Mouse (Mus musculus): ENCODE measurements around the gene Prp2. TPM values are rescaled to one million over a fixed set of nuclear protein-coding genes. Genes with fewer than 3 reads are reported as not detected.
"Not testable (repeated sequence)": the region's sequence is repeated elsewhere in the genome, so short reads cannot be mapped to it uniquely, and the experiment has no call there.

Prp2 gene
- not detected in 2 replicates for polyA plus RNA-seq (2012; ENCODE audit: insufficient read depth, insufficient read length, missing spikeins)

DNA sequence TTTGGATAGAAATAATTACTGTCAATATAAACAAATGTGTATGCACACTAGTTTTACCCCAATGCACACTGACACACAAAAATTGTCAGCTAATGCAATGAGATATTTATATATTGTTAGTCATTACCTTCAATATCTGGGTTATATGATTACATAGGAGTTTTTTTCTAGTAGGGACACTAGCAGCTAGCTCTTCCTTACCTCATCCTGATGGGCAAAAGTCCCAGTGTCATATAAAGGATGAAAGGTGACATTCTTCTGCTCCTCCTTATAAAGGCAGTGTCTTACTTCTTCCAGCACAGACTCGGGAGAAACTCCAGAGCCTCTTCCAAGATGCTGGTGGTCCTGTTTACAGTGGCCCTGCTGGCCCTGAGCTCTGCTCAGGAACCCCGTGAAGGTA, at the start of gene Prp2:
Gene Prp2, plus strand, starts transcription at position 301 of the 400 bp plus-strand sequence.
- not testable (repeated sequence) for H3K4me1 ChIP-seq (ENCODE audit: control insufficient read depth, insufficient read depth, low read length); H3K27ac ChIP-seq (ENCODE audit: insufficient read depth, low read depth, low read length); H3K4me3 ChIP-seq (ENCODE audit: insufficient read depth, low read length)

DNA sequence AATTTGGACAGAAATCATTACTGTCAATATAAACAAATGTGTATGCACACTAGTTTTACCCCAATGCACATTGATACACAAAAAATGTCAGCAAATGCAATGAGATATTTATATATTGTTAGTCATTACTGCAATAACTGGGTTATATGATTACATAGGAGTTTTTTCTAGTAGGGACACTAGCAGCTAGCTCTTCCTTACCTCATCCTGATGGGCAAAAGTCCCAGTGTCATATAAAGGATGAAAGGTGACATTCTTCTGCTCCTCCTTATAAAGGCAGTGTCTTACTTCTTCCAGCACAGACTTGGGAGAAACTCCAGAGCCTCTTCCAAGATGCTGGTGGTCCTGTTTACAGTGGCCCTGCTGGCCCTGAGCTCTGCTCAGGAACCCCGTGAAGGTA, 26.2 kb upstream of the Prp2 start, which contains the start of gene Prh1:
Gene Prh1, plus strand, starts transcription at position 301 of the 400 bp plus-strand sequence.
- H3K27ac ChIP-seq (ENCODE audit: insufficient read depth, low read depth, low read length); H3K4me1 ChIP-seq (ENCODE audit: control insufficient read depth, insufficient read depth, low read length); H3K4me3 ChIP-seq (ENCODE audit: insufficient read depth, low read length): not testable (repeated sequence)

DNA sequence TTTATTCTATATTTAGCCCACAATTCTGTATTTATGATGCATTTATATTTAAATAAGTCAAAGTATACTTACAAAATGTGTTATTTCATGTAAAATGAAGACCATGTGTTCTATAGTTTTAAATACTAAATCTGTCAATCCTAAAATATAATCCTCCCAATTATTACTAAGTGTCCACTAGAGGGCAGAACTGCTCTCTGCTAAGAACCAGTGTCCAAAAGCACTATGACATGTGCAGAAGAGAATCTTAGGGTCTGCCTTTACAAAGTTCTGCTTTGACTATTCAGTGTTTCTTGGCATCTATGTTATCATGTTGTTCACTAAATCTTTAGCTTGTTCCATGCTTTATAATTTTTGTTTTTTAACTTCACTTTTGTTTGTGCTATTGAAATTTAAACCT, 53.7 kb downstream of the Prp2 start:
- TF ChIP-seq CTCF (IDR thresholded peaks at IDR 0.05; ENCODE audit: low read depth, low read length) (no peak), POLR2A (IDR thresholded peaks at IDR 0.05; ENCODE audit: borderline replicate concordance, low read depth, low read length) (no peak)
- Histone ChIP-seq H3K27ac (ENCODE audit: insufficient read depth, low read depth, low read length) (no peak overlapping the region), H3K4me3 (ENCODE audit: insufficient read depth, low read length) (no peak overlapping the region), H3K4me1 (ENCODE audit: control insufficient read depth, insufficient read depth, low read length) (no peaks in the 10 kb centered on the region)

Other genes starting within 250 kb of the Prp2 start
- gene Gm8882, start 231.8 kb upstream of the Prp2 start, polyA plus RNA-seq (2012; ENCODE audit: insufficient read depth, insufficient read length, missing spikeins) = not detected in 2 replicates
- gene Prh1, start 26.1 kb upstream of the Prp2 start, polyA plus RNA-seq (2012; ENCODE audit: insufficient read depth, insufficient read length, missing spikeins) = not detected in 2 replicates
- not detected in 2 replicates for gene A630073D07Rik, start 55.6 kb downstream of the Prp2 start, polyA plus RNA-seq (2012; ENCODE audit: insufficient read depth, insufficient read length, missing spikeins)
- not detected in 2 replicates for gene Tas2r120, start 61.0 kb downstream of the Prp2 start, polyA plus RNA-seq (2012; ENCODE audit: insufficient read depth, insufficient read length, missing spikeins)
- not detected in 2 replicates for gene Tas2r121, start 105.1 kb downstream of the Prp2 start, polyA plus RNA-seq (2012; ENCODE audit: insufficient read depth, insufficient read length, missing spikeins)
- gene Tas2r122, start 116.0 kb downstream of the Prp2 start, polyA plus RNA-seq (2012; ENCODE audit: insufficient read depth, insufficient read length, missing spikeins) = not detected in 2 replicates
- gene Tas2r115, start 142.1 kb downstream of the Prp2 start, polyA plus RNA-seq (2012; ENCODE audit: insufficient read depth, insufficient read length, missing spikeins) = not detected in 2 replicates
- gene Tas2r124, start 158.8 kb downstream of the Prp2 start, polyA plus RNA-seq (2012; ENCODE audit: insufficient read depth, insufficient read length, missing spikeins) = not detected in 2 replicates
- not detected in 2 replicates for gene Tas2r102, start 166.2 kb downstream of the Prp2 start, polyA plus RNA-seq (2012; ENCODE audit: insufficient read depth, insufficient read length, missing spikeins)
- gene Tas2r136, start 182.2 kb downstream of the Prp2 start, polyA plus RNA-seq (2012; ENCODE audit: insufficient read depth, insufficient read length, missing spikeins) = not detected in 2 replicates
- not detected in 2 replicates for gene Tas2r117, start 206.9 kb downstream of the Prp2 start, polyA plus RNA-seq (2012; ENCODE audit: insufficient read depth, insufficient read length, missing spikeins)